12 mouse cellular contexts compared by ENCODE assay signal in genomic region chr11:89066750-89067149, GRCm38 (mm10). TPM values are rescaled to one million over a fixed set of nuclear protein-coding genes. Genes with fewer than 3 reads are reported as not detected.
DNase-seq lines count a peak whose midpoint lies in the region; ATAC-seq lines count a peak whose summit lies in the region.
"Had no signal": no experiment of that assay in that cellular context is flagged by ENCODE, and none has a peak within 500 bp of the region (broad histone marks: within the 10 kb centered on the region; RNA-seq: fewer than 3 reads in every experiment).

TSS of gene Dgke (minus strand) at chr11:89066850.

- no peak for DNase-seq in heart, adult 11 months
- DNase-seq in midbrain, embryonic 14.5 days, result no peak
- no peak for DNase-seq in midbrain, embryonic 10.5 days (ENCODE audit: low spot score)
- DNase-seq in layer of hippocampus, postnatal 10 days (ENCODE audit: low spot score in 2 of 2), result no peak
- no peak for DNase-seq in cerebellum, adult 9-10 months
- DNase-seq: gastrocnemius, postnatal 36 days; kidney, adult 9 months; lung, adult 18-20 months had no signal

- H3K4me3 ChIP-seq in heart, embryonic 16.5 days (ENCODE audit: low read length), result peak within 1 kb of the TSS; percentile 29
- H3K4me3 ChIP-seq in midbrain, embryonic 14.5 days (replicated peaks; ENCODE audit: low read depth, low read length), result no peak within 1 kb of the TSS
- no peak within 1 kb of the TSS for H3K4me3 ChIP-seq in midbrain, embryonic 10.5 days
- H3K4me3 ChIP-seq in stomach, embryonic 15.5 days (replicated peaks), result no peak within 1 kb of the TSS
- H3K4me3 ChIP-seq: embryonic facial prominence, embryonic 13.5 days had no signal

- 93% methylated on average over 1 of the region's 1 CpGs for WGBS in heart, embryonic 16.5 days
- 96% methylated on average over 1 of the region's 1 CpGs for WGBS in midbrain, embryonic 14.5 days
- 86% methylated on average over 1 of the region's 1 CpGs for WGBS in midbrain, embryonic 10.5 days
- 87% methylated on average over 1 of the region's 1 CpGs for WGBS in stomach, embryonic 15.5 days

- no peaks in the 10 kb centered on the region for H3K36me3 ChIP-seq in heart, embryonic 16.5 days (ENCODE audit: control insufficient read depth, insufficient read depth)
- H3K36me3 ChIP-seq in midbrain, embryonic 14.5 days (ENCODE audit: control insufficient read depth, insufficient read depth, low read length), result no peaks in the 10 kb centered on the region
- H3K36me3 ChIP-seq in midbrain, embryonic 10.5 days, result no peaks in the 10 kb centered on the region
- H3K36me3 ChIP-seq in stomach, embryonic 15.5 days, result no peaks in the 10 kb centered on the region
- H3K36me3 ChIP-seq: embryonic facial prominence, embryonic 13.5 days had no signal

- no peaks in the 10 kb centered on the region for H3K27me3 ChIP-seq in heart, embryonic 16.5 days (ENCODE audit: control insufficient read depth, insufficient read depth, low read length)
- H3K27me3 ChIP-seq in midbrain, embryonic 14.5 days (ENCODE audit: control insufficient read depth, insufficient read depth, low read length), result no peaks in the 10 kb centered on the region
- H3K27me3 ChIP-seq in midbrain, embryonic 10.5 days (ENCODE audit: low read depth, poor library complexity, severe bottlenecking), result no peaks in the 10 kb centered on the region
- H3K27me3 ChIP-seq in stomach, embryonic 15.5 days (replicated peaks), result no peaks in the 10 kb centered on the region
- H3K27me3 ChIP-seq: embryonic facial prominence, embryonic 13.5 days had no signal

- peaks cover 17% of the 10 kb centered on the region for H3K4me1 ChIP-seq in heart, embryonic 16.5 days (ENCODE audit: control insufficient read depth, insufficient read depth, low read length)
- no peaks in the 10 kb centered on the region for H3K4me1 ChIP-seq in midbrain, embryonic 14.5 days (ENCODE audit: control insufficient read depth, insufficient read depth, low read length)
- H3K4me1 ChIP-seq in midbrain, embryonic 10.5 days, result peaks cover 3% of the 10 kb centered on the region; the same call in 1 of the 2 replicates
- H3K4me1 ChIP-seq in stomach, embryonic 15.5 days, result no peaks in the 10 kb centered on the region
- H3K4me1 ChIP-seq: embryonic facial prominence, embryonic 13.5 days had no signal

- no peaks in the 10 kb centered on the region for H3K9me3 ChIP-seq in heart, embryonic 16.5 days (replicated peaks; ENCODE audit: control insufficient read depth, low read length)
- no peaks in the 10 kb centered on the region for H3K9me3 ChIP-seq in midbrain, embryonic 14.5 days (ENCODE audit: control insufficient read depth, low read length)
- no peaks in the 10 kb centered on the region for H3K9me3 ChIP-seq in midbrain, embryonic 10.5 days (replicated peaks)
- no peaks in the 10 kb centered on the region for H3K9me3 ChIP-seq in stomach, embryonic 15.5 days
- H3K9me3 ChIP-seq: embryonic facial prominence, embryonic 13.5 days had no signal

- peak within 1 kb of the TSS; percentile 49 for H3K9ac ChIP-seq in heart, embryonic 16.5 days (ENCODE audit: low read length)
- no peak within 1 kb of the TSS for H3K9ac ChIP-seq in midbrain, embryonic 14.5 days (replicated peaks; ENCODE audit: low read length)
- H3K9ac ChIP-seq in stomach, embryonic 15.5 days, result no peak within 1 kb of the TSS
- H3K9ac ChIP-seq: embryonic facial prominence, embryonic 13.5 days had no signal

- H3K27ac ChIP-seq in heart, embryonic 16.5 days (ENCODE audit: low read length), result peak within 1 kb of the TSS; percentile 59
- no peak within 1 kb of the TSS for H3K27ac ChIP-seq in midbrain, embryonic 14.5 days (replicated peaks; ENCODE audit: low read depth, low read length)
- no peak within 1 kb of the TSS; the same call in 1 of the 2 replicates for H3K27ac ChIP-seq in midbrain, embryonic 10.5 days (replicated peaks)
- H3K27ac ChIP-seq in stomach, embryonic 15.5 days, result 0 out of 2 replicates have a peak within 1 kb of the TSS, but pooled peaks have one; percentile 35
- H3K27ac ChIP-seq: embryonic facial prominence, embryonic 13.5 days had no signal

- no peak for ATAC-seq in heart, embryonic 16.5 days (replicated peaks; ENCODE audit: extremely low read depth, insufficient read depth, low FRiP score)
- ATAC-seq in midbrain, embryonic 14.5 days (ENCODE audit: low FRiP score, low TSS enrichment), result no peak
- no peak for ATAC-seq in stomach, embryonic 15.5 days (ENCODE audit: insufficient read depth, low FRiP score, low read depth)
- ATAC-seq in activated CD4-positive, CD25-positive, alpha-beta regulatory T cell, adult 4 months, result no peak

- H3K4me2 ChIP-seq in heart, embryonic 16.5 days (ENCODE audit: low read depth, low read length), result peak within 1 kb of the TSS; percentile 36; the same call in 1 of the 2 replicates
- no peak within 1 kb of the TSS for H3K4me2 ChIP-seq in midbrain, embryonic 14.5 days (ENCODE audit: low read length)
- no peak within 1 kb of the TSS for H3K4me2 ChIP-seq in stomach, embryonic 15.5 days
- H3K4me2 ChIP-seq: embryonic facial prominence, embryonic 13.5 days had no signal

RNA-seq across cellular contexts. Expression of gene Dgke, which starts in this region (rescaled TPM):
- polyA plus RNA-seq in heart, embryonic 16.5 days (2015; fragmentation: Nextera tagmentation; extraction: Ambion mirVana), result 7.8 and 8.7 TPM in 2 replicates
- polyA plus RNA-seq in midbrain, embryonic 14.5 days (2014; fragmentation: Nextera tagmentation; extraction: Ambion mirVana), result 15.3 and 16.2 TPM in 2 replicates
- 4.2 and 6.1 TPM in 2 replicates for polyA plus RNA-seq in midbrain, embryonic 10.5 days (2016; fragmentation: Nextera tagmentation; extraction: Ambion mirVana)
- 10 to 100 TPM; 35.4 to 37.8 TPM for total RNA-seq in layer of hippocampus, postnatal 10 days (2021)
- polyA plus RNA-seq in stomach, embryonic 15.5 days (2015; fragmentation: Nextera tagmentation; extraction: Ambion mirVana), result 3.8 and 4.0 TPM in 2 replicates
- 1 to 10 TPM; 3.7 to 4.9 TPM for polyA plus RNA-seq in activated CD4-positive, CD25-positive, alpha-beta regulatory T cell, adult 4 months (2017; shearing (Covaris generic))

Comparison
In these comparisons a context has a peak if more than half of its experiments do, and no peak if none do; other contexts are left out.
1. H3K27ac ChIP-seq: peak in heart, embryonic 16.5 days (single experiment) and stomach, embryonic 15.5 days (single experiment); none in midbrain, embryonic 14.5 days (single experiment) and midbrain, embryonic 10.5 days (single experiment).